Mouse (Mus musculus) B cell, adult 62 days (primary cell): ENCODE results near the gene Rnf181. TPM values are rescaled to one million over a fixed set of nuclear protein-coding genes. Genes with fewer than 3 reads are reported as not detected.

Source experiments
- total RNA-seq: library from RNA; stranded (reverse); gene quantifications from 4 replicates; pipeline ENCODE4 v1.2.4, GENCODE M21; 2023

The Rnf181 gene
- total RNA-seq: 64.7 to 72.5 TPM (median 69.9 TPM) in 4 replicates

DNA sequence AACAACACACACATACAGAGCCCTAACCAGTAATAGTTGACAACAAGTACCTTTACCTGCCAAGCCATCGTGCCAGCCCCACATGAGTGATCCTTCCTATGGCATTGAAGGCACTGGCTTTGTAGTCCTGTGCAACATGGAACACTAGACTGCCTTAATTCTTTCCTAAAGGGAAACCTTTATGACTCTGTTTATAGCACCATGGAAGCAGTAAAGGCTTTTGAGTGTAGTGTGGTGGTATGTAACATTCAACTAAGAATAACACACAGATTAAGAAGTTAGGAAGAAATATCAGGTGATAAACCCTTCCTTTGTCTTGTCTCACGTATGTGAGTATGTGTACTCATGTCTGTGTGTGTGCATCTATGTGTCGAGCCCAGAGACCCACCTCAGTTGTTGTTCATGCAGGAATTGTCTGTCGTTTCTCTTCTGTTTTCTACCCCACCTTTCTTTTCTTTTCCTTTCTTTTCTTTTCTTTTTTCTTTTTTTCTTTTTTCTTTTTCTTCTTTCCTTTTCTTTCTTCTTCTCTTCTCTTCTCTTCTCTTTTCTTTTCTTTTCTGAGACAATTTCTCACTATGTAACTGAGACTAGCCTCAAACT is at the start of gene Rnf181:
Rnf181 (minus strand) TSS at position 113 of the 600 bp plus-strand sequence.

DNA sequence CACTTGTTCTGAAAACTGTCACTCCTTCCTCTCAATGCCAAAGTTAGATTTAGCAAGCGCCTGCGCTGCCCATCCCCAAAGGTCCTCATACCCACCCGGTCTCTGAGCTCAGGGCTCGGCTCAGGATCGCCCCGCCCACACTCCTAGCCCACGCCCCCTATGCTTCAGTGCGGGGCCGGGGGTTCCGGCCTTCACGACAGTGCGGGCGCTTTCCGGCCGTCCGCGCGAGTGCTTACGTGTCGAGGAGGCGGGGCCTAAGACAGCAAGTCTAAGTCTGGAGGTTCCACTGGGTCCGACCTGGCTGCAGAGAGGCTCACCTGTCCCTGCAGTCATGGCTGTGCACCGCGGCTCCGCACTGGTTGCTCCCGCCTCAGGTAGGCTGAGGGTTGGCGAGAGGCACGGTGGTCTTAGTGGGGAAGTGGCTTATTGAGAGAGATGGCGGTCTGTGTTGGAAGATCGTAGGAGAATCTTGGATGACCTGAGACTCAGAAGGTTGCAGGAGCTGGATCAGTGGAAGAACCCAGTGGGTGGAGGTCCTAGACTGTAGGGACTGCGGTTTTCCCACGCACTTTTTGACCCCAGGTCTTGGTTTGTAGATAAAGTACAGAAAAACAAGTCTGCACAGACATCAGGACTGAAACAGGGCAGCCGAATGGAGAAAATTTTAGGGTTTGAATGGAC is 47.5 kb upstream of the Rnf181 start, which contains the start of gene Ggcx:
Ggcx (plus strand) TSS at position 233 of the 681 bp plus-strand sequence.

DNA sequence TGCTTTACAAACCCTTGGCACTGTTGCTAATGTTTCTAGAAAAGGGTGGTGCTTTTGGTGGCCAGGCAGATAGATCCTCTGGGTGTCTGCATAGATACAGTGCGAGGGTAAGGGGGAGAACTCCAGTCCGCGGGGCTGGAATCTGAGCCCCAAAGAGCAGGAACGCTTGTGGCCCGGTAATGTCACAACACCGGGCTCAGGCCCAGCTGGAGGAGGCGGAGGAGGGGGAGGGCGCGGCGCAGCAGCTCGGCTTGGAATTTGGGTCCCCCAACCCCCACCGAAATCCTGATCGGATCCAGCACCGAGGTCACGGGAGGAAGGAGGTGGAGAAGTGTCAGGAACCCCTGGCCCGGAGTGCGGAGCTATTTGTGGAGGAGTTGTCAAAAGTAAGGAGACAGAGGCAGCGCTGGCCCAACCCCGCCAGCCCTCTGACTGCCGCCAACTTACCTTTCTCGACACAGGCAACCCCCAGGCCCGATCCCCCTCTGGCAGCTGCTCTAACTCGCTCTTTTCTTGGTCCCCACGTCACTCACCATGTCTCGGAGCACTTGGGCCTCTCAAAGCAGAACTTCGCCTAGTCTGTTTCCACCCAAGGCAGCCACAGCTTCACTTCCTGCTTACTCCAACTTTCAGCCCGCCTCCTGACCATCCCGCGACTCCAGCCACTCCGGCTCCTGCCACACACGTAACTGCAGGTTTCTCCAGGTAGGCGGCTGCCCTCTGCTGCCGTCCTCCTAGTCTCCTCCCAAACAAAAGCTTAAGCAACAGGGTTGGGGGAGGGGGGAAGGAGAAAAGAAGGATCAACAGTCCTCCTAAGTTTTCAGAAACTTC is 23.4 kb upstream of the Rnf181 start, which contains the start of gene Vamp8:
Vamp8 (minus strand) TSS at position 763 of the 831 bp plus-strand sequence.

DNA sequence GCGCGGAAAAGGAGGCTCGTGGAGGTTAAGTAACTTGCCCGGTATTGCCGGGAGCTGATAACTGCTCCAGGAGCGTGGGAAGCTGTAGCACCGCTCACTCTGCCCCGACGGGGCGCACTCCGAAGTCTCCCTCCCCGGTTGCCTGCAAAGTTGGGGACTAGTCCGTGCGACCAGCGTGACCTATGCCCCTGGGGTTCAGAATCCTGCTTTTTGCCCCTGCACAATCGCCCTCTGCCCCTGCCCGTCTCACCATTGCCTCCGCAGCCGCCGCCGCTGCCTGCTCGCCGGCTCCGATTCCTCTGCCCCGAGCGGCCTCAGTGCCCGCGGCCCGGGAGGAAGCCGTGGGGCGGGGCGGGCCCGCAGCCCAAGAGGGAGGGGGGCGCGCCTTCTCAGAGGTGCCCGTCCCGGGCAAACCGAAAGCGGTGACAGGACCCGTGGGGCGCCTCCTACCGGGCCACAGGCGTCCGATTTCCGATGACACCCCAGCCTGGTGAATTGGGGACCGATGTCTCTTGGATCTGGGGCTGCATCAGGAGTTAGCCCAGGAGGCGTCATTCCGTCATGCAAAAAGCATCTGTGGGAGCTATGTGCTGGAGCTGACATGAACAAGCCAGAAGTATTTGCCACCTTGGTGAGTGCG is 13.5 kb upstream of the Rnf181 start, which contains the start of gene Vamp5:
Vamp5 (minus strand) TSS at position 338 of the 640 bp plus-strand sequence.

DNA sequence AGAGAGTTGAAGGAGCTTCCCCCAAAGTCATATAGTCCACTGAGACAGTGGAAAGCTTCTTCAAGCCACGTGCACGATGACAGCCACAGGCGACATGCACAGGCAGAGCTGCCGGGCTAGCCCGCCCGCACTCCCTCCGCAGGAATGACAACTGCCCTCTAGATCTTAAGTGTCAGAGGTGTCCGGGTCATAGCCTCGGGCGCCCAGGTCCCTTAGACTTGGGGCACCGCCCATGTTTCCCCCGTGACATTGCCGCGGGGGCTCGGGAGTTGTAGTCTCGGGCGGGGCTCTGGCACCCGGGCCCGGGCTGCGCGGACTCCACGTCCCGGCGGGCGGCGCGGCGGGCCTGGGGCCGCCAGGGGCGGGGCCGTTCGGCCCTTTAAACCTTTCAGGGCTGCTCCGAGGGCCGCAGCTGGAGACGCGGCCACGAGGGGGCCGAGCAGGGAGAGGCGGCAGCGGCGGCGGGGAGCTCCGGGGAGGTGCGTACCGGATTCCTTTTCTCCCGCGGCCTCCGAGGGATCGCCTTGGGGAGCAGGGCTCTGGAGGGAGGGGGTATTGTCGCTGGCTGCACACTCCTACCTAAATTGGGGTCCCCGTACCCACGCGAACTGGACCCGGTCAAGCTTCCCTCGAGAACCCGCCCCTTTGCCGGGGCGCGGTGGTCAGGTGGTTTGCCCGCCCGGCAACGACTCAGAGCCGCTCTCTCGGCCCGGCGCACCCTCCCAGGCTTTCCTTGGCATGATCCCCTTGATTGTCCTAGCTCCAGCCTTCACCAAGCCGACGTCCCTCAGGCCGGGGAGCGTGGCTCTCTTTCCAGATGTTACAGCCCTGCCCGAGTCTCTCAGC is 11.5 kb downstream of the Rnf181 start, which contains the start of gene Tmem150a:
Tmem150a (plus strand) TSS at position 382 of the 846 bp plus-strand sequence.

DNA sequence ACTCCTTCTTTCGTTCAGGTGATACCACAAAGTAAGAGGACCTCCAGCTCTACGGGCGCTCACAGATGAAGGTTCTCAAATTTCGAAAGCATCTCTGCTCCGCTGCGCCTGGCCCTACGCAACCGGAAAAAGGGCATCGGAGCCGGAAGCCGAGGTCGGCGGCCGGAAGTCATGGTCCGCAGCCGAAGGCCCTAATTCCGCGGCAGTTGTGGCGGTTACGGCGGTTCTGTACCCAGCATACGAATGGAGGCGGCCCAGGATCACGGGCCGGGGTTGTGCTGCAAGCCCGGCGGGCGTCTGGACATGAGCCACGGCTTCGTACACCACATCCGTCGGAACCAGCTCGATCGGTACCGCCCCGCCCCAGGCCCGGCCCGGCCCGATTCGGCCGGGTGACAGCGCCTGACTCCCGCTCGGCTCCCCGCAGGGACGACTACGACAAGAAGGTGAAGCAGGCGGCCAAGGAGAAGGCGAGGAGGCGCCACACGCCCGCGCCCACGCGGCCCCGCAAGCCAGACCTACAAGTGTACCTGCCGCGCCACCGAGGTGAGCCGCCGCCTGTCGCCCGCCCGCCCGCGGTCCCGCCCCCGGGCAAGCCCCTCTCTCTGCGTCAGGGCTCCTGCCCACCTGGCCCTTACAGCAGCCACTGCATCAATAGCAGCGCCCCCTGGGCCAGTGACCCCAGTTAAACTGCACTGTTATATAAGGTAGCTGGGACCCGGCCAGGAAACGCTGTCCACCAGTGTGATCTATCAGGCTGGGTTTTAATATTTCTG is 19.4 kb downstream of the Rnf181 start, which contains the start of gene 0610030E20Rik:
0610030E20Rik (plus strand) TSS at position 152 of the 776 bp plus-strand sequence.

DNA sequence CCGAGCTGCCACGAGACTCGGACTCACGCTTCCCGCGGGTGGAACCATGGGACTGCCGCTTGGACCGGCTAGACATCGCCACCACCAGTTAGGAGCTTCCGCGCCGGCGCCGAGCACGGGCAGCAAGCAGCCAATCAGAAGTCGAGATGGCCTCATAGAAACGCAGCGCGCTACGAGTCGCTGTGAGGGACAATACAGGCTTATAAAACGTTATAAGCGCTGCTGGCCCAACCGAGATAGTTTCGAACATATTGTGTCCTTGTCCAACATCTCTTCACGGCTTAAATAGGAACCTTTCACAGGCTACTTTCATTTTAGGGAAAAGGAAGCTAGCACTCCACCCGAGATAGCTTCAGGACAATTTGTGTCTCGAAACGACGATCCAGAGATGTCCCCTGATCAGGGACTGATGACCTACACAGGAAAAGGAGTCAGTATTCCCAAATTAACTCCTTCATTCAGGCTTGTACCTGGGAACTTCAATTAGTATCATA is 21.6 kb downstream of the Rnf181 start, which contains the start of gene Usp39:
Usp39 (minus strand) TSS at position 111 of the 494 bp plus-strand sequence.

Other genes starting within 250 kb of the Rnf181 start
- not detected in 4 replicates for gene Atoh8, start 131.4 kb downstream of the Rnf181 start, total RNA-seq
- not detected in 4 replicates for gene Sftpb, start 62.3 kb downstream of the Rnf181 start, total RNA-seq
- 41.8 to 54.8 TPM (median 43.5 TPM) in 4 replicates for gene Usp39, start 21.8 kb downstream of the Rnf181 start, total RNA-seq
- 39.6 to 46.0 TPM (median 41.1 TPM) in 4 replicates for gene 0610030E20Rik, start 19.6 kb downstream of the Rnf181 start, total RNA-seq
- gene Tmem150a, start 11.5 kb downstream of the Rnf181 start, total RNA-seq: 3.6 to 4.5 TPM (median 4.0 TPM) in 4 replicates
- 6.5 to 15.2 TPM (median 9.6 TPM) in 4 replicates for gene Vamp5, start 13.5 kb upstream of the Rnf181 start, total RNA-seq
- 89.8 to 98.2 TPM (median 94.9 TPM) in 4 replicates for gene Vamp8, start 23.7 kb upstream of the Rnf181 start, total RNA-seq
- 10.3 to 13.6 TPM (median 11.1 TPM) in 4 replicates for gene Ggcx, start 47.4 kb upstream of the Rnf181 start, total RNA-seq
- gene Mat2a, start 72.6 kb upstream of the Rnf181 start, total RNA-seq: 252 to 291 TPM (median 267 TPM) in 4 replicates
- 0.46 to 0.60 TPM (median 0.55 TPM) in 3 of 4 replicates, not detected in the other for gene Sh2d6, start 154.8 kb upstream of the Rnf181 start, total RNA-seq
- gene Capg, start 177.4 kb upstream of the Rnf181 start, total RNA-seq: 327 to 361 TPM (median 338 TPM) in 4 replicates
- 14.9 to 18.1 TPM (median 15.8 TPM) in 4 replicates for gene Elmod3, start 231.5 kb upstream of the Rnf181 start, total RNA-seq
- 5.5 to 8.8 TPM (median 7.4 TPM) in 4 replicates for gene Retsat, start 231.5 kb upstream of the Rnf181 start, total RNA-seq